Mouse (Mus musculus): ENCODE measurements around the gene Mlst8. TPM values are rescaled to one million over a fixed set of nuclear protein-coding genes. Genes with fewer than 3 reads are reported as not detected.
"Not testable (repeated sequence)": the region's sequence is repeated elsewhere in the genome, so short reads cannot be mapped to it uniquely, and the experiment has no call there.

Gene Mlst8
- polyA plus RNA-seq, 1 experiment from 2014 or later: 38.0 TPM

GRCm38 (mm10) chr17:24442107-24442506 lies 36.8 kb downstream of the Mlst8 start:
- WGBS: 92% methylated on average over 14 of the region's 14 CpGs
- Histone ChIP-seq H3K4me2 (ENCODE audit: low read depth, low read length) (no peak overlapping the region), H3K27me3 (ENCODE audit: control insufficient read depth, insufficient read depth, low read length) (no peaks in the 10 kb centered on the region), H3K4me1 (ENCODE audit: control insufficient read depth, insufficient read depth, low read length) (no peaks in the 10 kb centered on the region), H3K9me3 (ENCODE audit: control insufficient read depth, low read length) (no peaks in the 10 kb centered on the region), H3K9ac (replicated peaks; ENCODE audit: low read depth, low read length) (no peak overlapping the region), H3K36me3 (ENCODE audit: control insufficient read depth, insufficient read depth, low read length) (peaks cover 62% of the 10 kb centered on the region), H3K4me3 (ENCODE audit: low read depth, low read length) (no peak overlapping the region), H3K27ac (ENCODE audit: low read depth, low read length) (no peak overlapping the region)
- ATAC-seq (ENCODE audit: low read depth): no peak

GRCm38 (mm10) chr17:24441148-24441547 lies 37.7 kb downstream of the Mlst8 start:
- Histone ChIP-seq H3K9ac (replicated peaks; ENCODE audit: low read depth, low read length) (no peak overlapping the region), H3K27ac (ENCODE audit: low read depth, low read length) (no peak overlapping the region), H3K9me3 (ENCODE audit: control insufficient read depth, low read length) (no peaks in the 10 kb centered on the region), H3K4me1 (ENCODE audit: control insufficient read depth, insufficient read depth, low read length) (no peaks in the 10 kb centered on the region), H3K4me3 (ENCODE audit: low read depth, low read length) (no peak overlapping the region), H3K27me3 (ENCODE audit: control insufficient read depth, insufficient read depth, low read length) (no peaks in the 10 kb centered on the region), H3K36me3 (ENCODE audit: control insufficient read depth, insufficient read depth, low read length) (peaks cover 52% of the 10 kb centered on the region), H3K4me2 (ENCODE audit: low read depth, low read length) (no peak overlapping the region)
- 52% methylated on average over 2 of the region's 2 CpGs for WGBS
- no peak for ATAC-seq (ENCODE audit: low read depth)

DNA sequence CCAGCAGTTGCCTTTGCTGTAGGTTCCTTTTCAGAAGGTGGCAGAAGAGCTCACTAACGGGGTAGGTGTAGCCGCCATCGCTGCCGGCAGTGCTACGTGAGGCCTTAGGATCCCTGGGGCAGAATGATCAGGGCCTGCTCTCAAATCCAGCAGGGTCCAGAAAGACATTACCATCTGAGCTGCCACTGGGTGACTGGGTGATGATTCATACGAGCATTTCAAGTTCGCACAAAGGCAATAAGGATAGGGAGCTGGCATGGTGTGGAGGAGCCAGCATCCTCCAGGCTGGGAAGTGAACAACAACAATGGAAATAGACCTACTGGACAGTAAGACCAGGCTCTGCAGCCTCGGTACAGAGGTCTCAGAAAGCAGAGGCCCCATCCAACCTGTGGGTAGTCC lies 38.5 kb downstream of the Mlst8 start:
- Histone ChIP-seq H3K27me3 (ENCODE audit: control insufficient read depth, insufficient read depth, low read length) (no peaks in the 10 kb centered on the region), H3K9me3 (ENCODE audit: control insufficient read depth, low read length) (no peaks in the 10 kb centered on the region), H3K9ac (replicated peaks; ENCODE audit: low read depth, low read length) (no peak overlapping the region), H3K27ac (ENCODE audit: low read depth, low read length) (no peak overlapping the region), H3K4me3 (ENCODE audit: low read depth, low read length) (no peak overlapping the region), H3K36me3 (ENCODE audit: control insufficient read depth, insufficient read depth, low read length) (peaks cover 45% of the 10 kb centered on the region), H3K4me1 (ENCODE audit: control insufficient read depth, insufficient read depth, low read length) (no peaks in the 10 kb centered on the region), H3K4me2 (ENCODE audit: low read depth, low read length) (no peak overlapping the region)
- WGBS: 96% methylated on average over 8 of the region's 8 CpGs
- no peak for ATAC-seq (ENCODE audit: low read depth)

DNA sequence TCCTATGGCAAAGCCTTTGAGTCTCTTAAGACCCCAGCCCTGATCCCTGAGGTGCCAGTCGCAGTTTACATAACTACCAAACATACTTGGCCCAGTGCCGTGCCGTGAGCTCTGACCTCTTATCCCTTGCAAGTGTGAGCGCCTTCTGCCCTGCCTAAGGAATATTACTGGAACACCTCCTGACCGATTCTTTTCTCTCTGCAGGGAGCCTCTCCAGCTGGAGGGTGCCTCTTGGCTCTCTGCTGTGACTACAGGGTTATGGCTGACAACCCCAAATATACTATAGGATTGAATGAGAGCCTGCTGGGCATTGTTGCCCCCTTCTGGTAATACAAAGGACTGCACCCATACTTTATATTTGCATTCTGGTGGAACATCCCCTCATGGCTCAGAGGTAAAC lies 41.9 kb downstream of the Mlst8 start:
- H3K9ac ChIP-seq (replicated peaks; ENCODE audit: low read depth, low read length): no peak overlapping the region
- no peaks in the 10 kb centered on the region for H3K9me3 ChIP-seq (ENCODE audit: control insufficient read depth, low read length)
- no peak overlapping the region for H3K4me2 ChIP-seq (ENCODE audit: low read depth, low read length)
- no peak overlapping the region for H3K4me3 ChIP-seq (ENCODE audit: low read depth, low read length)
- no peak overlapping the region for H3K27ac ChIP-seq (ENCODE audit: low read depth, low read length)
- 0 out of 2 replicates have a peak, but pooled peaks have one; percentile 28 for ATAC-seq (ENCODE audit: low read depth)
- H3K36me3 ChIP-seq (ENCODE audit: control insufficient read depth, insufficient read depth, low read length): peaks cover 20% of the 10 kb centered on the region
- H3K27me3 ChIP-seq (ENCODE audit: control insufficient read depth, insufficient read depth, low read length): no peaks in the 10 kb centered on the region
- no peaks in the 10 kb centered on the region for H3K4me1 ChIP-seq (ENCODE audit: control insufficient read depth, insufficient read depth, low read length)
- 71% methylated on average over 5 of the region's 5 CpGs for WGBS

GRCm38 (mm10) chr17:24429201-24429983 lies 49.5 kb downstream of the Mlst8 start:
- ATAC-seq (ENCODE audit: low read depth): no peak
- no peak overlapping the region for H3K9ac ChIP-seq (replicated peaks; ENCODE audit: low read depth, low read length)
- H3K4me1 ChIP-seq (ENCODE audit: control insufficient read depth, insufficient read depth, low read length): peaks cover 13% of the 10 kb centered on the region
- no peak overlapping the region for H3K4me3 ChIP-seq (ENCODE audit: low read depth, low read length)
- WGBS: 80% methylated on average over 14 of the region's 14 CpGs
- H3K27ac ChIP-seq (ENCODE audit: low read depth, low read length): no peak overlapping the region
- no peak overlapping the region for H3K4me2 ChIP-seq (ENCODE audit: low read depth, low read length)
- H3K9me3 ChIP-seq (ENCODE audit: control insufficient read depth, low read length): no peaks in the 10 kb centered on the region
- H3K27me3 ChIP-seq (ENCODE audit: control insufficient read depth, insufficient read depth, low read length): no peaks in the 10 kb centered on the region
- H3K36me3 ChIP-seq (ENCODE audit: control insufficient read depth, insufficient read depth, low read length): peaks cover 3% of the 10 kb centered on the region

DNA sequence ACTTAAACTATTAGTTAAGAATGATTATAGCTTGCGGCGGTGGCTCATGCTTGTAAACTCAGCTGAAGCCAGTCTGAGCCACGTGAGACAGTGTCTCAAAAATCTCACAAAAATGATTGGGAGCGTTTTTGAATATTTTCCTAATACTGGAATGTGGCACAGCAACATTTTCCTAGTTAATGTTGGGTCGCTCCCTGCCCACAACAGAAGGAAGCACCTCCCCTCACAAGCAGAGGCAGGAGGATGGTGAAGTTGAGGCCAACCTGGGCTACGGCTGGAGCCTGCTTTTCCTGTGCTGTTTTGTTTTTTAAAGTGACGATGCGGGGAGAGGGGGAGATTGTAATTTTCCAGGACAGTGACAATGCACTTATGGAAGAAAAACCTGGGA lies 51.7 kb downstream of the Mlst8 start:
- no peaks in the 10 kb centered on the region for H3K27me3 ChIP-seq (ENCODE audit: control insufficient read depth, insufficient read depth, low read length)
- peak overlapping the region; percentile 92 for H3K27ac ChIP-seq (ENCODE audit: low read depth, low read length)
- no peaks in the 10 kb centered on the region for H3K9me3 ChIP-seq (ENCODE audit: control insufficient read depth, low read length)
- H3K4me3 ChIP-seq (ENCODE audit: low read depth, low read length): peak overlapping the region; percentile 63
- WGBS: 2% methylated on average over 8 of the region's 8 CpGs
- H3K9ac ChIP-seq (replicated peaks; ENCODE audit: low read depth, low read length): peak overlapping the region; percentile 83; the same call in 1 of the 2 replicates
- peaks cover 23% of the 10 kb centered on the region for H3K36me3 ChIP-seq (ENCODE audit: control insufficient read depth, insufficient read depth, low read length)
- ATAC-seq (ENCODE audit: low read depth): no peak
- H3K4me1 ChIP-seq (ENCODE audit: control insufficient read depth, insufficient read depth, low read length): peaks cover 13% of the 10 kb centered on the region
- peak overlapping the region; percentile 64 for H3K4me2 ChIP-seq (ENCODE audit: low read depth, low read length)

DNA sequence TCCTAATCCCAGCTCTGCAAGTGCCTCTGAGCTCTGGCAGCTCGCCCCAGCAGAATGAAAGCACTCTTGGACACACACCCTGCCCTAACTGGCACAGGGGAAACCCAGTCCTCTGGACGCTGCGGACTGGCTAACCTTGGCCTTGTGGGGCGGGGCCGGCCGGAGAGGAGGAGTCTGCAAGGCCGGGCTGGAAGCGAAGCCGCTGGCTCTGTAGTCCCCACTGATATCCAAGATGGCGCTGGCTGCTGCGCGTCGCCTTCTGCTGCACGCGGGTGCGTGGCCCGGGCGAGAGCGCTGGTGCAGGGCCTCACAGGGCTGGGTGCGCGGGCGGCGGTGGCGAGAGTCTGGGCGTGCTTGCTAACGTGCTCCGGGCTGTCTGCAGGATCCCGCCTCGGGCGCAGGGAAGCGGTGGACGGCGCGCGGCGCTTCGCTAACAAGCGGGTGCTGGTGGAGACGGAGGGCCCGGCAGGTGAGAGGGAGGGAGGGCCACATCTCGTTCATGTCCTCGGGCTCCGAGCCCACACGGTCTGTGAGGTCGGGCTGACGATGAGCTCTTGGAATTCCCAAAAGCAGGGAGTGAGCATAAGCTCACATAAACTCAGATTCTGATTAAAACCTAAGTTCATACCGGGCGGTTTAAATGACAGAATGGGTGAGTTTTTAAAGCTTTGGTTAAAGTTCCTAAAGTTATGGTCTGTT lies 52.3 kb downstream of the Mlst8 start, which contains the start of gene Eci1:
TSS of gene Eci1 (plus strand) at position 171 of the 699 bp plus-strand sequence.
- Histone ChIP-seq H3K4me1 (ENCODE audit: control insufficient read depth, insufficient read depth, low read length) (peaks cover 13% of the 10 kb centered on the region), H3K4me2 (ENCODE audit: low read depth, low read length) (peak within 1 kb of the TSS; percentile 64), H3K36me3 (ENCODE audit: control insufficient read depth, insufficient read depth, low read length) (peaks cover 27% of the 10 kb centered on the region), H3K9ac (replicated peaks; ENCODE audit: low read depth, low read length) (peak within 1 kb of the TSS; percentile 83), H3K27me3 (ENCODE audit: control insufficient read depth, insufficient read depth, low read length) (no peaks in the 10 kb centered on the region), H3K27ac (ENCODE audit: low read depth, low read length) (peak within 1 kb of the TSS; percentile 92), H3K9me3 (ENCODE audit: control insufficient read depth, low read length) (no peaks in the 10 kb centered on the region), H3K4me3 (ENCODE audit: low read depth, low read length) (peak within 1 kb of the TSS; percentile 63)
- WGBS: under 1% methylated on average over 47 of the region's 48 CpGs
- ATAC-seq (ENCODE audit: low read depth): peak; percentile 97

GRCm38 (mm10) chr17:24425905-24426304 lies 53.0 kb downstream of the Mlst8 start:
- 87% methylated on average over 7 of the region's 7 CpGs for WGBS

DNA sequence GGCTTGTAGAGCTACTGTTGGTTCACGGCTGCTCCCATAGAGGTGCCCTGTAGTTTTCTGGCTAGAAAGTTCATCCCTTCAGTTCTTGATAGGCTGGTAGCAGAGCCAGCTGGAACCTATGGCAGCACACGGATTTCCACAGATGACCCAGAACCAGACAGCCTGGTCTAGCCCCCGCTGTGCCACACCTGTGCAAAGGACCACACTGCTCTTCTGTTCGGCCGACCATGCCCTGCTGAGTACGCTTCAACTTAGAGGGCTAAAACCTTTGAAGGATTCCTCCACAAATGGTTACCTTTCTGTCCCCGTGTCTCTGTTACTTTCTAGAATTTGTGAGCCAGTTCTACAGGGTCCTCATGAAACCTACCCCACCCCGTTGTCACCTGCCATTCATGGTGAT lies 53.6 kb downstream of the Mlst8 start:
- H3K4me3 ChIP-seq (ENCODE audit: low read depth, low read length); H3K27me3 ChIP-seq (ENCODE audit: control insufficient read depth, insufficient read depth, low read length); H3K9me3 ChIP-seq (ENCODE audit: control insufficient read depth, low read length); H3K9ac ChIP-seq (replicated peaks; ENCODE audit: low read depth, low read length); ATAC-seq (ENCODE audit: low read depth); H3K4me2 ChIP-seq (ENCODE audit: low read depth, low read length); H3K27ac ChIP-seq (ENCODE audit: low read depth, low read length): not testable (repeated sequence)
- 91% methylated on average over 5 of the region's 8 CpGs for WGBS
- Histone ChIP-seq H3K36me3 (ENCODE audit: control insufficient read depth, insufficient read depth, low read length) (peaks cover 39% of the 10 kb centered on the region), H3K4me1 (ENCODE audit: control insufficient read depth, insufficient read depth, low read length) (peaks cover 13% of the 10 kb centered on the region)

More at GRCm38 (mm10) chr17:24425905-24426304, 53.0 kb downstream of the Mlst8 start:
- Histone ChIP-seq H3K27ac (ENCODE audit: low read depth, low read length) (peak overlapping the region; percentile 92; the same call in 1 of the 2 replicates), H3K4me2 (ENCODE audit: low read depth, low read length) (no peak overlapping the region), H3K27me3 (ENCODE audit: control insufficient read depth, insufficient read depth, low read length) (no peaks in the 10 kb centered on the region), H3K4me1 (ENCODE audit: control insufficient read depth, insufficient read depth, low read length) (peaks cover 13% of the 10 kb centered on the region), H3K9me3 (ENCODE audit: control insufficient read depth, low read length) (no peaks in the 10 kb centered on the region), H3K4me3 (ENCODE audit: low read depth, low read length) (no peak overlapping the region; the same call in 1 of the 2 replicates), H3K9ac (replicated peaks; ENCODE audit: low read depth, low read length) (no peak overlapping the region), H3K36me3 (ENCODE audit: control insufficient read depth, insufficient read depth, low read length) (peaks cover 33% of the 10 kb centered on the region)
- no peak for ATAC-seq (ENCODE audit: low read depth)
